Mouse (Mus musculus): Measurements from ENCODE around the gene Dock9.

- TF ChIP-seq CTCF (IDR thresholded peaks at IDR 0.05; ENCODE audit: insufficient read depth, low read depth, low read length) (no peak), POLR2A (IDR thresholded peaks at IDR 0.05; ENCODE audit: insufficient read depth, low read depth, low read length) (no peak)
Measured at GRCm38 (mm10) chr14:121700013-121700412, 97.6 kb downstream of the Dock9 start.

All from olfactory bulb, adult 2 months (tissue).